In the genomic region with DNA sequence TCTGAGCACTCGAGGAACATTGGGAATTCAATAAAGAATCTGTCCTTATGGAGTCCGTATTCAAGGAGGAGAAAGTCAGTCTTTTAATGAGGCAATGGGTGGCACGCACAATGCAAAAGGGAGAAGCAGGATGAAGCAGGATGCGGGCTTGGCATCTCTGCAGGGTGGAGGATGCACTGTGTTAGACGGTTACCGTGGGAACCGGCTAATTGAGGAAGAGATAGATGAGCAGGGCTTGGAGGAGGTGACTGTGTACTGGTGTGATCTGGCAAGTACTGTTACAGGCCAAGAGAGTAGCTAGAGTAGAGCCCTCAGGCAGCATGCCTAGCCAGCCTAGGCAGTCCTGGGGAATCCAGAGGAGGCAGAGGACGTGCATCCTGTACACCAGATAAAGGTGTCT, we compare ENCODE assay signal across 10 mouse cellular contexts.
A peak's percentile ranks its signal among the peaks of the same experiment; 100 is the strongest.
DNase-seq lines count a peak whose midpoint lies in the region; ATAC-seq and TF ChIP-seq lines count a peak whose summit lies in the region.
"Had no signal": no experiment of that assay in that cellular context is flagged by ENCODE, and none has a peak within 500 bp of the region (broad histone marks: within the 10 kb centered on the region; RNA-seq: fewer than 3 reads in every experiment).

No protein-coding gene starts in this region.

- TF ChIP-seq CTCF in lung, adult 2 months (IDR thresholded peaks at IDR 0.05; ENCODE audit: insufficient read depth, low read length) = no peak

- peaks cover 16% of the 10 kb centered on the region for H3K4me1 ChIP-seq in lung, adult 2 months (ENCODE audit: control insufficient read depth, insufficient read depth, low read length)
- peaks cover 4% of the 10 kb centered on the region; the same call in 1 of the 2 replicates for H3K4me1 ChIP-seq in liver, embryonic 11.5 days (replicated peaks; ENCODE audit: control insufficient read depth, insufficient read depth, low read length)
- H3K4me1 ChIP-seq: embryonic facial prominence, embryonic 15.5 days had no signal

- no peaks in the 10 kb centered on the region for H3K9me3 ChIP-seq in liver, embryonic 11.5 days (ENCODE audit: control insufficient read depth, low read length)
- H3K9me3 ChIP-seq: embryonic facial prominence, embryonic 15.5 days had no signal

- H3K36me3 ChIP-seq in liver, embryonic 11.5 days (ENCODE audit: control insufficient read depth, insufficient read depth, low read length) = no peaks in the 10 kb centered on the region
- H3K36me3 ChIP-seq: embryonic facial prominence, embryonic 15.5 days had no signal

- no peaks in the 10 kb centered on the region for H3K27me3 ChIP-seq in liver, embryonic 11.5 days (replicated peaks; ENCODE audit: control insufficient read depth, insufficient read depth, low read length)
- H3K27me3 ChIP-seq: embryonic facial prominence, embryonic 15.5 days had no signal

- peak; percentile 10 for DNase-seq in lung, postnatal 25 days (ENCODE audit: low spot score)
- no peak for DNase-seq in lung, adult 2 months
- DNase-seq in frontal cortex, postnatal 36 days (ENCODE audit: low spot score in 2 of 2) = peak; percentile 59 to 70
- peak; percentile 33 to 55 for DNase-seq in left cerebral cortex, adult 8-10 months (ENCODE audit: low spot score in 2 of 2)
- peak; percentile 46 to 62 for DNase-seq in right cerebral cortex, postnatal 36 days (ENCODE audit: low spot score in 2 of 2)
- no peak for DNase-seq in urinary bladder, postnatal 4 days (ENCODE audit: low spot score in 2 of 2)
- no peak for DNase-seq in adrenal gland, adult 8-10 months
- DNase-seq in liver, embryonic 11.5 days (ENCODE audit: low spot score) = no peak
- DNase-seq: adrenal gland, postnatal 14 days had no signal

- H3K4me2 ChIP-seq in liver, embryonic 11.5 days = no peak overlapping the region
- H3K4me2 ChIP-seq: embryonic facial prominence, embryonic 15.5 days had no signal

- H3K9ac ChIP-seq in liver, embryonic 11.5 days (ENCODE audit: low read depth, low read length) = no peak overlapping the region
- H3K9ac ChIP-seq: embryonic facial prominence, embryonic 15.5 days had no signal

- TF ChIP-seq POLR2A in lung, adult 2 months (IDR thresholded peaks at IDR 0.05; ENCODE audit: borderline replicate concordance, extremely low read depth, low read depth, low read length) = no peak

- no peak overlapping the region for H3K27ac ChIP-seq in liver, embryonic 11.5 days (ENCODE audit: low read depth, low read length)
- H3K27ac ChIP-seq: embryonic facial prominence, embryonic 15.5 days had no signal

- ATAC-seq in liver, embryonic 11.5 days (replicated peaks; ENCODE audit: low FRiP score) = no peak

- no peak overlapping the region for H3K4me3 ChIP-seq in lung, adult 2 months (replicated peaks; ENCODE audit: extremely low read depth, low read depth, low read length)
- no peak overlapping the region for H3K4me3 ChIP-seq in liver, embryonic 11.5 days (ENCODE audit: low read depth, low read length)
- H3K4me3 ChIP-seq: embryonic facial prominence, embryonic 15.5 days had no signal

- 51% methylated on average over 8 of the region's 8 CpGs for WGBS in lung, adult 2 months
- 76% methylated on average over 8 of the region's 8 CpGs for WGBS in liver, embryonic 11.5 days

Comparison
In these comparisons a context has a peak if more than half of its experiments do, and no peak if none do; other contexts are left out.
1. DNase-seq: peak in lung, postnatal 25 days (single experiment), frontal cortex, postnatal 36 days (2 of 2), left cerebral cortex, adult 8-10 months (2 of 2) and right cerebral cortex, postnatal 36 days (2 of 2); none in lung, adult 2 months (single experiment), urinary bladder, postnatal 4 days (0 of 2), adrenal gland, adult 8-10 months (single experiment) and liver, embryonic 11.5 days (single experiment).